Mouse (Mus musculus): ENCODE measurements around the gene Cdk14.

- TF ChIP-seq CTCF (conservative IDR thresholded peaks at IDR 0.05; ENCODE audit: low read length) (no peak), POU5F1 (IDR thresholded peaks at IDR 0.05; ENCODE audit: borderline replicate concordance, low read length) (no peak)
These were observed 643.6 kb downstream of the Cdk14 start for GRCm38 (mm10) chr5:4776495-4776894.

Data from E14TG2a.4 (cell line).